Mouse (Mus musculus) thymus, postnatal 36 days (tissue): ENCODE results near the gene Babam1.

Experiments used
- DNase-seq, 2 experiments: peaks; one replicate each; pipeline ENCODE4 v3.0.0; 2022; ENCODE audit warnings: mixed read lengths in 2 of 2

Gene Babam1

GRCm38 (mm10) chr8:71396639-71397305 lies at the start of gene Babam1:
TSS of gene Babam1 (plus strand) at chr8:71396861.
- peak; percentile 84 to 89 for DNase-seq

- no peak for DNase-seq
These were observed 45.5 kb upstream of the Babam1 start for GRCm38 (mm10) chr8:71351117-71351516.

GRCm38 (mm10) chr8:71351520-71351919 lies 45.1 kb upstream of the Babam1 start:
- DNase-seq: no peak

- DNase-seq: no peak
These were observed 38.6 kb upstream of the Babam1 start for GRCm38 (mm10) chr8:71358026-71358425.

DNA sequence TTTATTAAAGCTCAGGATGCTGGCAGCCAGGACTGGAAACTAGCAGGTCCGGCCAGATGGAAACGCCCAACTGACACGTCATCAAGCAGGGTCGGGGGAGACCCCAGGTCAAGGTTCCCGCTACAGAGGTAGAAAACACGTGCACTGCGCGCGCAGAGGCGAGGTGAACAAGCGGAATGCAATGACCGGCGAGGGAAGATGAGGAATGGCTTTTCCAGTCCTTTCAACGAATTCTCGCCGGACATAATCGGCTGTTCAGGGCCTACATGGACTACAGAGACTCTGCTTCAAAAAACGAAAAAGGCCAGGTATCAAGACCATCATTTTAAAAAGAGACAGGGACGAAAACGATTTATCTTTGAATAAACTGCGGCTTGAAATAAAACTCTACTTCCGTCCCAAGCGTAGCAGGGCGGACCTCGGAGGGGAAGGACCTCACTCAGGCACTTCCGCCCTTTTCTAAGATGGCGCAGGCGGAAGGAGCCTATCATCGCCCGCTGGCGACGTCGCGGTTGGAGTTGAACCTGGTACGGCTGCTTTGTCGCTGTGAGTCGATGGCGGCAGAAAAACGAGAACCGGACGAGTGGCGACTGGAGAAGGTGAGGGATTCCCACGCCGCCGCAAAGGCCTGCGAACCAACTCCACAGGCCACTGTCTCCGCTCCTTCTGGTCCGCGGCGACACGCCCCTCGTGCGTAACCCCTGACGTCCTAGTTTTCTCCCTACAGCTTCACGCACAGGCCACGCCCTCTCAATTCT lies 29.7 kb upstream of the Babam1 start, which contains the start of gene Use1:
TSS of gene Use1 (plus strand) at position 78 of the 758 bp plus-strand sequence.
- DNase-seq: peak; percentile 89 to 93

GRCm38 (mm10) chr8:71367529-71368176 lies 29.0 kb upstream of the Babam1 start:
- DNase-seq: peak in 1 of 2 experiments; percentile 28

DNA sequence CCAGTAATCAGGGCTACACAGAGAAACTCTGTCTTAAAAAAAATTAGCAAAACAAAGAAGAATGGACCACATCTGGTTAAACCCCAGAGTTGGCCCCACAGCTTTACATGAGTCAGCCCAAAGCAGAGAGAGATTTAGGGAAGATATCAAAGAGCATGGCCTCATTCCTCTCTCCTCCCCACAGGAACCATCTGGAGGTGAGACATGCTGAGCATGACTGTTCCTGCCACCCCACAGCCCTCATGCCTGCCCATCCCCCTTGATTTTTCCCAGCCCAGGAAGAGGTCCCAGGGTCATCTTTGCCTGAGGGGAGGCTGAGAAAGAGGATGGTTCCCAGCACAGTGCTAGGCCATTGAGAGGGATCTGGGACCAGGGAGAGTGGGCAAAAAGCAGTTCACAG lies 28.3 kb upstream of the Babam1 start:
- DNase-seq: no peak

GRCm38 (mm10) chr8:71369040-71369718 lies 27.5 kb upstream of the Babam1 start:
- no peak for DNase-seq

DNA sequence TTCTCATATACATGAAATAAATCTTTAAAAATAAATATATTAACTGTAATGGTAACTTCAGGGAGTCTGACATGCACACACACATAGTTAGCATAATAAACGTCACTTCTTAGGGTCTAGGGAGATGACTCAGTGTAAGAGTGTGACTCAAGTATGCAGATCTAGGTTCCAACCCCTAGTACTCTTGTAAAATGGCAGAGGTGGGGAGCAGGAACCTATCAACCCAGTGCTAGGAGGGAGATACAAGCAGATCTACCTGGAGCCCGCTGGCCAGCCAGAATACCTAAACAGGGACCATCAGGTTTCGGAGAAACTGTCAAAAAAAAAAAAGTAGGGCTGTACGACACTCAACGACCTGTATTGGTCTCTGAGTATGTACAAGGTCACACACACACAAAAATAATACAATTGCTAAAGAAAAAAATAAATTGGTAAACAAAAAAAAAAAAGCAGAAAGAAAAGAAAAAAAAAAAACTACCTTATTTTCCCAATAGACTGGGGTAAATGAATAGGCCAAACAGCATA lies 25.9 kb upstream of the Babam1 start:
- no peak for DNase-seq

DNA sequence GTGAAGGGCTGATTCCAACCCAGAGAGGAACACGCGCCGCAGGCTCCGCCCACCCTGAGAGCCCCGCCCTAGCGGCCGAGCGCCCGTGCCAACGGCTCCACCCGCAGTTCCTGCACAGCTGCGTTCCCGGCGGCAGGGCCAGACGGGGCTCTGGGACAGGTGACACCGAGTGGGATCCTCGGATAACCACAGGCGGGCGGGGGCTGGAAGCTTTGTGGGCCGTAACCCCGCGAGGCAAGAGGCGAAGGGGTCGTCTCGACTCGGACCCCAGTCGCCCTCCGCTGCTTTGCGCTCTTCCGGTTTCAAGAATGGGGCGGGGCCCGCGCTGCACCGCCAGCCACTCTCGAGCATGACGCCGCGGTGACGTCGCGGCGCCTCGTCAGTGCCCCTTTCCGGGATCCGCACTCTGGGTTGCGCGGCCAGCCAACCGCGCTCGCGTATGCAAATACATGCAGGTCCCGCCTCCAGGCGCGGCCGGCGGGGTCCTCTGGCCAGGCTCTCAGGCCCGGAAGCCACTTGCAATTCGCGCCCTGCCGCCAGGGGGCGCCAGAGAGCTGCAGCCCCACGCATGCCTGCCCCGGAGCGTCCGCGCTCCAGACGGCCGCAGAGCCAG lies 25.3 kb upstream of the Babam1 start, which contains the start of gene Ocel1:
TSS of gene Ocel1 (plus strand) at position 63 of the 613 bp plus-strand sequence.
- peak; percentile 97 to 99 for DNase-seq

DNA sequence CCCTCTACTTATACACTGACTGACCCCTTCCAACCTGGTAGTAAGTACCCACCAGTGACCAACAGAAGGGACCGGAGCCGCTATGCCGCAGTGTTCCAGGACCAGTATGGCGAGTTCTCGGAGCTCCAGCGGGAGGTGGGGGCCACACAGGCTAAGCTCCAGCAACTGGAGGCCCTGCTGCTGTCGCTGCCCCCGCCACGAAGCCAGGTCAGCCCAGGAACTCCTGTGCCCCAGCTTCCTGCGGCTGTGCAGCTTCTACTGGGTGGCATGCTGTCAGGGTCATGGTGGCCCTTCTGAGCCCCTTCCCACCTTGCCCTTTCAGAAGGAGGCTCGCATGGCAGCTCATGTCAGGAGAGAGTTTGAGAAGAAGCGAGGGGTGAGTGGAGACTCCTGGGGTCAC lies 24.2 kb upstream of the Babam1 start:
- no peak for DNase-seq

DNA sequence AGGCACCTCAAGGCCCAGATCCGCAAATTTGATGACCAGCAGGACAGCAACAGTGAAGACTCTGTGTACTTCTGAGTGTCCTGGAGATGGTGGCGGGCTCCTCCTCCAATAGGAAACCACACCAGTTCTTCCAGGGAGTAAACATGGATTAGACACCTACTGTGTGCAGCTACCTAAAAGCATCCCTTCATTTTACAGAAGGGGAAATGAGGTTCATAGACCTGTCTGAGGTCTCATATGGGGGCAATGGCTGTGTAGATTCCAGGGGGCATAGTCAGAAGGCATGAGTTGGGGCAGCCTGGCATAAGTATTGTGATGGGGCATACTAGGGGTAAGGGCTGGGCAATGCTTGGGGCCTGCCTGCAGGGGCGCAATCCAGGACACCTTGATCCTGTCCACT lies 23.7 kb upstream of the Babam1 start:
- no peak for DNase-seq

DNA sequence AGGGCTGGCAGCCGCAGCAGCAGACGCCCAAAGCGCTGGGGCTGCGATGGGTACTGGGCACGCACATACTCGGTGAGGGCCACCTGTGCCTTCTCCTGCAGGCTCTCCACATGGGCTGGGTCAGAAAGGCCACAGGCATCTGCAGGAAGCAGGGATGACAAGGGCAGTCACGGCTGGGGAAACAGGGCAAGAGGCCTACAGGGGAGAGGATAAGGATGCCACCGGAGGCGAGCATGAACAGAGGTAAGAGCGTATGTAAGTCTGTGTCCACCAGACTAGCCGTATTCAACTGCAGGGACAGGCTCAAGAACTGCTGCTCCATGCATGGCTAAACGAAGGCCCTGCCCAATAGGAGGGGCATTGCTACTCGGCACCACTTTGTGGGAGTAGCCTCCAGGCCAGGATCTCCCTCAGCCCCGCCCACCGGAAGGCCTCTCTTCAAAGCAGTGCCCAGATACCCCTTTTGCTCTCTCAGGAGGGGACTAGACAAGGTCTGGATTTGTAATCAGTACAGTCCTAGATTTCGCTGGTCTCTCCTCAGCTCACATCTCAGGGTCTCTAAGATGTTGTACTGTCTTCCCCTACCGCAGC lies 21.9 kb upstream of the Babam1 start:
- DNase-seq: no peak

- DNase-seq: peak; percentile 48 to 65
These were observed 20.9 kb upstream of the Babam1 start for GRCm38 (mm10) chr8:71375581-71376422.

GRCm38 (mm10) chr8:71376423-71377030 lies 20.1 kb upstream of the Babam1 start:
- DNase-seq: no peak

- DNase-seq: no peak
These were observed 17.7 kb upstream of the Babam1 start for GRCm38 (mm10) chr8:71379008-71379407.

DNA sequence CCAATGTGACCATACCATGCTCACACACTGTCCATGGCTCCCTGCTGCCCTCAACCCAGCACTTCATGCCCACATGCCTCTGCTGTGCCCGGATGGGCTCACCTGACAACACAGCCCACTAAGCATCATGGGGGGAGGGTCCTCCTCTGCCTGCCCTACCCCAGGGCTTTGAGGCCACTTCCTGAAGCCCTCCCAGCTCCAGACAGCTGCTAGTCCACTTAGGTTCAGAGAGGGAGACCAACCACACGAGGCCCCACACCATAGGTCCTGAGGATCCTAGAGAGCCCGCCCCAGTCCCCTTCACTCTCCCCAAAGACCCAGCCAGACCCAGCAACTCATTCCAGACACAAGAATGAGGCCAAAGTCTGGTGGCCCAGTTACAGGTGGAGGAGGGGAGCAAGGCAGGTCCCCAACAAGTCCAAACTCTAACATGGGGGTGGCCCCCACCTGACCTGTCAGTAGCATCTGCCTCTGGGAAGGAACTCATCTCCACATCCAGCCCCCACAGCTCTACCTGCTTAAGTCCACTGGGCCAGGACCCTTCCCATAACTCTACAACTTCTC lies 17.1 kb upstream of the Babam1 start:
- DNase-seq: no peak

DNA sequence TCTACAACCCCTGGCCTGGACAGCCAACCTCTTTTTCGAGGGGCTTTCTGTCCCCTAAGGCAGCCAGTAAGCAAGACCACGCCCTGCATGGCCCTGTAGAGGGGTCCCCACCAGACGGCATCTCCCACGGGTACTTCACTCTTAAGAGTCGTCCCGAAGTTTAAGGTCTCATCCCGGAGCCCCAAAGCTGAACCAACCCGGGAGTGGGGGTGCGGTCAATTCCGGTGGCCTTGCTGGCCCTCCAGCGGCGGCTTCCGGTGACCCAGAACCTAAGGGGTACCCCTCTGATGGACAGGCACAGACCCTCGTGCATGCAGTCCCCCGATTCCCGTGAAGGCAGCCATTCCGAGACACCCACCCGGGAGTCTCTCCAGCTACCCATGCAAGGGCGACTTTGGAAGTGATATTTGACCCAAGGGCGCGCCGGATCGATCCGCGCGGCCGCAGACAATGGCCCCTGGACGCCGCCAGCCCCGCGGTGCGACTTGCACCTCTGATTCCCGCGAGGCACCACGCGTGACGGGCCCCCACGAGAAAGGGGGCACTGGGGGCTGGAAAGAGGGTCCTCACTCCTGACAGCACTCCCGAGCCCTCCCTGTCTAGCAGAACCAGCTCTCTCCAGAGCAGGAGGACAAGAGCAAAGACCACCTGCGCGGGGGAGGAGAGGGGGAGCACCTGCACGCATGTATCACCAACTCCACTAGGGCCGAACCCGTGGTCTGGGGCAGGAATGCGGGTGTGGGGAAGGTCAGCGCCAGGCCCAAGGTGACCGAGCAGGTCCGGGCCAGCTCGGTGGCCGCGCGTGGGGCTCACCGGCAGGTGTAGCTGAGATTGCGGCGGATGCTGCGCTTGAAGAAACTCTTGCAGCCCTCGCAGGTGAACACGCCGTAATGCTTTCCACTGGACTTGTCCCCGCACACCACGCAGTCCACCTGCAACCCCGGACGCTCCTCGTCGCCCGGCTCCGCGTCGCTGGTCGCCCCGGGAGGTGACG lies 16.2 kb upstream of the Babam1 start:
- no peak for DNase-seq
